Mouse (Mus musculus) CH12.LX (cell line): ENCODE measurements around the gene Magi2.

Source experiments
- CTCF ChIP-seq, 2 experiments: IDR thresholded peaks in 1 of 2; conservative IDR thresholded peaks in 1 of 2; 2 replicates each; pipeline ENCODE4 v1.5.1; 2011 to 2012; ENCODE audit warnings: low read depth in 2 of 2, low read length in 2 of 2, improper control_type of control experiment in 1 of 2, inconsistent platforms in 1 of 2, mild to moderate bottlenecking in 1 of 2, moderate library complexity in 1 of 2
- MAX ChIP-seq: IDR thresholded peaks from 2 replicates; pipeline ENCODE4 v1.6.1; 2011; ENCODE audit warnings: low read length, improper control_type of control experiment
- MEF2A ChIP-seq: IDR thresholded peaks from 2 replicates; pipeline ENCODE4 v1.6.1; 2014; ENCODE audit warnings: low read depth, mild to moderate bottlenecking, inconsistent platforms, low read length, improper control_type of control experiment, borderline replicate concordance
- MXI1 ChIP-seq: IDR thresholded peaks from 2 replicates; pipeline ENCODE4 v1.6.1; 2011; ENCODE audit warnings: mild to moderate bottlenecking, low read depth, low read length, improper control_type of control experiment
- POLR2A ChIP-seq: IDR thresholded peaks from 2 replicates; pipeline ENCODE4 v1.6.1; 2011; ENCODE audit warnings: low read depth, mild to moderate bottlenecking, improper control_type of control experiment, low read length
- SIN3A ChIP-seq: IDR thresholded peaks from 2 replicates; pipeline ENCODE4 v1.6.1; 2012; ENCODE audit warnings: low read length, improper control_type of control experiment, inconsistent platforms
- USF2 ChIP-seq: conservative IDR thresholded peaks from 2 replicates; pipeline ENCODE4 v1.6.1; 2011; ENCODE audit warnings: low read depth, low read length, improper control_type of control experiment

DNA sequence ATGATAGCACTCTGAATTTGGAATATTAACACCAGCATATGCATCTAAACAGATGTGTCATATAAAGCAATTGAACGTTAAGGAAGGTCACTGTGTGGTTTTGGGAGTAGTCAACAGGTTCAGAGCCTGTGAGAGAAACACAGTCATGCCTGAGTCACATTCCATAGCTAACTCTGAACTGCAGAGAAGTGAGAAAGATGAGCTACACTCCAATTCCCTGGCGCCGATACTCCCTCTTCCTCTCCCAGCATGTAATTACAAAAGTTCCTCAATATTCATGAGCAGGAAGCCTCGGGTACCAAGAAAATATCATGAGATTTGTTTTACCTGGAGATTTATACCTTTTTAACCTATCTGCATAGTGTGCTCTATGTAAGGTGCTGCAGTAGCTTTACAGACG, 380.9 kb downstream of the Magi2 start:
- no peak for TF ChIP-seq MXI1
- no peak for TF ChIP-seq CTCF (conservative IDR thresholded peaks at IDR 0.05 in 1 of 2, IDR thresholded peaks at IDR 0.05 in 1 of 2; ENCODE audit: low read depth in 2 of 2, low read length in 2 of 2)
- TF ChIP-seq USF2 = no peak
- no peak for TF ChIP-seq POLR2A
- no peak for TF ChIP-seq MEF2A
- no peak for TF ChIP-seq MAX
- no peak for TF ChIP-seq SIN3A
